Mouse (Mus musculus) kidney, adult 2 months (tissue): ENCODE data around the gene Sbno1. TPM values are rescaled to one million over a fixed set of nuclear protein-coding genes. Genes with fewer than 3 reads are reported as not detected.

Experiments
- DNase-seq: peaks from one replicate; pipeline ENCODE4 v3.0.0; 2021
- H3K27ac ChIP-seq: fragments of 200-500 bp; 2 replicates; pipeline ENCODE4 v1.5.1; 2012; ENCODE audit warnings: low read depth, low read length, control low read depth, inconsistent platforms; ENCODE audit not compliant: insufficient read depth
- H3K27me3 ChIP-seq: fragments of 200-500 bp; replicated peaks from 2 replicates; pipeline ENCODE4 v1.6.1; 2012; ENCODE audit warnings: mild to moderate bottlenecking, moderate library complexity, low read length, inconsistent platforms; ENCODE audit not compliant: control insufficient read depth, insufficient read depth
- H3K36me3 ChIP-seq: fragments of 200-500 bp; 2 replicates; pipeline ENCODE4 v1.6.1; 2012; ENCODE audit warnings: mild to moderate bottlenecking, moderate library complexity, low read length, inconsistent platforms; ENCODE audit not compliant: control insufficient read depth, insufficient read depth
- H3K4me1 ChIP-seq: fragments of 200-500 bp; 2 replicates; pipeline ENCODE4 v1.6.1; 2011; ENCODE audit warnings: low read length; ENCODE audit not compliant: control insufficient read depth, insufficient read depth
- H3K4me3 ChIP-seq: fragments of 200-500 bp; 2 replicates; pipeline ENCODE4 v1.5.1; 2011; ENCODE audit warnings: mild to moderate bottlenecking, low read depth, low read length, control low read depth; ENCODE audit not compliant: insufficient read depth
- CTCF ChIP-seq: fragments of 200-500 bp; conservative IDR thresholded peaks from 2 replicates; pipeline ENCODE4 v1.5.1; 2011; ENCODE audit warnings: low read depth, mild to moderate bottlenecking, control low read depth, low read length, moderate library complexity, mixed read lengths; ENCODE audit not compliant: insufficient read depth, insufficient read length
- POLR2A ChIP-seq: fragments of 200-500 bp; IDR thresholded peaks from one replicate; pipeline ENCODE4 v1.6.1; 2011; ENCODE audit warnings: low read depth, low read length, control low read depth
- WGBS: fragments of 180-500 bp; shearing (Covaris S2); methylation state at CpG from one replicate; pipeline ENCODE4 v1.1.7; 2018; 5-methylcytosine and 5-hydroxymethylcytosine counted together
- polyA plus RNA-seq: library from polyadenylated mRNA; depleted of rRNA; stranded (reverse); fragments of >200 nt; gene quantifications from 2 replicates; pipeline ENCODE4 v1.2.3, GENCODE M21; 2012; rRNA removed

Gene Sbno1
- polyA plus RNA-seq = 16.7 and 20.8 TPM in 2 replicates

DNA sequence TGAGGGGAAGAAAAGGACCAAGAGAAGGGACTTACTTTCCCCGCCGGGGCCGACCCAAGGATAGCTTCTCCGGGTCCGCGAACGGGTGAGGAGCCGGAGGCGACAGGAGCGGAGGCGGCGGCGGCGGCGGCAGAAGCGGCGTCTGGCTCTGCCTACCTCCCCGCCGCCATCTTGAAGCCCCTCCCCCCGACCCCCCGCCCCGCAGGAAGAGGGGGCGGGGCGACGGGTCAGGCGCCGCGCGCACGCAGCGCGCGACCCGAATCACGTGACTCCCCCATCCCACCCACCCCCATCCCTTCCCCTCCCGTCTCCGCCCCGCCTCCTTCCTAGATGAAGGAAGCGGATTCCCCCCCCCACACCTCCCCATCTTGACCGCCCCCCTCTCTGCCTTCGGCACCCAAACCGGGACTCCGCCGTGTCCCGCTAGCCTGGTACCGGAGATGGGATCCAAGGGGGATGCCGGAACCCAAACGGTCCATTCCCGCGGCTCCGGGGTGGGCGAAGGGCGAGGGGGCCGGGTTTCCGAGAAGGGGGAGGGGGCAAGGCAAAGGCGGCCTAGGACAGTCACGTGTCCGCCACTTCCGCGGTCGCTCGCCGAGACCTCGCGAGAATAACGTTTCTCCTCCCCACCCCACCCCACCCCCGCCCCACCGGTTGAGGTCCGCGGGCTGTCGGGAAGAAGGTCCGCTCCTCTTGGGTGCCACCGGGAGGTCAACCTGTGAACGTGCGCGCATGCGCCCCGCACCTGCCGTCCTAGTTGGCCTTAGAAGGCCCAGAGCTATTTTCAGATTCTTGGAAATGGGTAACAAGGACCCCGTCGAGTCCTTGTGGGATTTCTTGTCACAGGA lies at the start of gene Sbno1:
Gene Sbno1 (minus strand): TSS at position 590 of the 848 bp plus-strand sequence.
- Histone ChIP-seq H3K4me1 (peaks cover 8% of the 10 kb centered on the region; the same call in 1 of the 2 replicates), H3K36me3 (no peaks in the 10 kb centered on the region), H3K4me3 (peak within 1 kb of the TSS; percentile 96), H3K27ac (peak within 1 kb of the TSS; percentile 95), H3K27me3 (no peaks in the 10 kb centered on the region)
- peak; percentile 97 for DNase-seq
- TF ChIP-seq POLR2A = no peak
- TF ChIP-seq CTCF = no peak
- under 1% methylated on average over 72 of the region's 81 CpGs for WGBS

DNA sequence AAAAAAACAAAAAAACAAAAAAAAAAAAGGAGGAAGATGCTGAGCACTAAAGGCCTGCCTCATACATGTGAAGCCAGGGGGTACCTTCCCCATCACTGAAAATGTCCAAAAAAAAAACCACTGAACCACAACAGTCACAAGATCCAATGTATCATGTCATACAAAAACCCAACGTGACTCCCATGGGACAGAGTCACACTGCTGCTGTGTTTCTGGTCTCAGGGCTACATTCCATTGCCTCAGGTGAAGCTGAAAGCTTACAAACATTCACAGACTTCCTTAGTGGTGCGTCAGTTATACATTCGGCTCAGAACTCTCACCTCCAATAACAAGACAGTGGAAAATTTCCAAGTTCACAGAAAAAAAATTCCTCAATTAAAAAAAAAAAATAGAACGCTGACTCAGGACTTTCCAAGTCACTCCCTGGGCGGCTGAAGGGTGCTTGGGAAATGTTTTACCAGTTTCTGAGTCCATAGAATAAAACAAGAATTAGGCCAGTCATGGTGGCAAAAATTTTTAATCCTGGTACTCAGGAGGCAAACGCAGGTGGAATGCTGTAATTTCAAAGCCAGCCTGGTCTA lies 44.9 kb upstream of the Sbno1 start:
- H3K36me3 ChIP-seq = peaks cover 6% of the 10 kb centered on the region; the same call in 1 of the 2 replicates
- WGBS = 26% methylated on average over 6 of the region's 6 CpGs

DNA sequence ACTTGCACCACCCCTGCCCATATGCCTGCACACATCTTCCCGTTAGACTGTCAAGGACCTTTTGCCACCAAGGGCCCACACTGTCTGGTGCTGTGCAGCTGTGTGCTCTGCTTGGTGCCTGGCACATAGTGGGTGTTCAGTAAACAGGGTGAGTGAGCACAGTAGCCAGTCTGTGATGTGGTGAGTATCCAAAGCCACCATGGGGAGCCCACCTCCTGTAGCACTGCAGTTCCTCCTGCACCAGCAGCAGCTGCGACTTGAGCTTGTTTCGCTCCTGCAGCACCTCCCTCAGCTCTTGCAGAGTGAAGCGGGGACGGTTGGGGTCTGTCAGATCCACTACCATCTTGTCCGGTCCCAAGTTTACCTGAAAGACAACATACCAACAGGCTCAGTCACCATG lies 43.7 kb upstream of the Sbno1 start:
- Histone ChIP-seq H3K4me3 (no peak overlapping the region), H3K27me3 (no peaks in the 10 kb centered on the region), H3K36me3 (peaks cover 6% of the 10 kb centered on the region; the same call in 1 of the 2 replicates), H3K27ac (no peak overlapping the region), H3K4me1 (peaks cover 6% of the 10 kb centered on the region)
- WGBS = 98% methylated on average over 6 of the region's 6 CpGs
- TF ChIP-seq CTCF = no peak
- TF ChIP-seq POLR2A = no peak
- DNase-seq = no peak

More for the DNA sequence above, 44.9 kb upstream of the Sbno1 start:
- DNase-seq = peak; percentile 78
- Histone ChIP-seq H3K27me3 (no peaks in the 10 kb centered on the region), H3K27ac (peak overlapping the region; percentile 92), H3K4me3 (no peak overlapping the region), H3K4me1 (peaks cover 11% of the 10 kb centered on the region)
- TF ChIP-seq POLR2A (no peak), CTCF (no peak)

DNA sequence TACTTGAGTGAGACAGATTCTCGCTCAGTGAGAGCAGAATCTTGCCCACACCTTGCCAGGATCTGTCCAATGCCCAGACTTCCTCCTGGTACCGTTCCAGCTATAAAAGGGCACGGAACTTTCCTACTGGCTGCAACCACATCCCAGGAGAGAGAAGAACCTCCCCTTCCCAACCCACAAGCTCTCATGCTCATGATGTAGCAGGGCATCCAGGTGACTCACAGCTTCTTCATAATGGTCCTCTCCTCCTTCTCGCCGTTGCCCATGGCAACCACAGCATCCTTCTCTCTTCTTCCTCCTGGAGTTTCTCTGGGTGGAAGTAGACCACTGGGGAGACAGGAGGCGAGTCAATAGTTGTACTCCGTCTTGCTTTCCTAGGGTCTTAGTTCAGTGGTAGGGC lies 42.6 kb upstream of the Sbno1 start:
- Histone ChIP-seq H3K27ac (no peak overlapping the region), H3K4me1 (peaks cover 6% of the 10 kb centered on the region), H3K27me3 (no peaks in the 10 kb centered on the region), H3K36me3 (peaks cover 6% of the 10 kb centered on the region; the same call in 1 of the 2 replicates), H3K4me3 (no peak overlapping the region)
- TF ChIP-seq CTCF = no peak
- no peak for TF ChIP-seq POLR2A
- DNase-seq = no peak
- WGBS = 82% methylated on average over 7 of the region's 7 CpGs

DNA sequence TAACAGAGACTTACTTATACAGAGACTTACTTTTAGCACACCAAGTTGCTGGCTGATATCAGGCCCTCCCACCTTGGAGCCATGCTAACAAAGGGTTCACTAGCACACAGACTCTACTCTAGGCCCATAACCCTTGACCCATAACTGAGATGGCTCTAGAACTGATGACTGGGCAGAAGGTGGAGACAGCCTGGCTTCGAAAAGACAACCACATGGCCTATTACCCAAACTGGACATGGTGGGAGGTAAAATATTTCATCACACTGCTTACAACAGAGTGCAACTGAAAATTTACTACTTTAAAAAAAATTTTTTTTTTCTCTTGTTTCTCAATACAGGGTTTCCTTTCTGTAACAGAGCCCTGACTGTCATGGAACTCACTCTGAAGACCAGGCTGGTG lies 42.0 kb upstream of the Sbno1 start:
- TF ChIP-seq CTCF (no peak), POLR2A (no peak)
- Histone ChIP-seq H3K36me3 (peaks cover 6% of the 10 kb centered on the region; the same call in 1 of the 2 replicates), H3K4me3 (no peak overlapping the region), H3K4me1 (peaks cover 6% of the 10 kb centered on the region), H3K27me3 (no peaks in the 10 kb centered on the region), H3K27ac (no peak overlapping the region)
- peak; percentile 61 for DNase-seq
- WGBS = 61% methylated on average over 1 of the region's 1 CpGs

DNA sequence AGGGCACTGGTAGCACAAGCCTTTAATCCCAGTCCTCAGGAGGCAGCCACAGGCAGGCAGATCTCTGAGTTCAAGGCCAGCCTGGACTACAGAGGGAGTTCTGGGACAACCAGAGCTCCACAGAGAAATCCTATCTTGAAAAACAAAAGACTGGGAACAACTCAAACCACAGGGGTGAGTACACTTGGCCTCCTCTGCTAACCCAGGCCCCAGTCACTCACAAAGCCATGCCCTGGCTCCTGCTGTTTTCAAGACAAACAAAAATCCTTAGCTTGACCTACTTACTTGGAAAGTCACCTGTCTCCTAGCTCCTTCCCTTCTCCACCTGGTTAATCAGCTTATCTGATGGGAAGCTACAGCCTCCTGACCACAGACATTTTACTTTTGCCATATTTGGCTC lies 39.1 kb upstream of the Sbno1 start:
- H3K27ac ChIP-seq = no peak overlapping the region
- no peak for DNase-seq
- H3K4me3 ChIP-seq = no peak overlapping the region
- no peaks in the 10 kb centered on the region for H3K4me1 ChIP-seq
- no peak for TF ChIP-seq POLR2A
- TF ChIP-seq CTCF = no peak
- H3K27me3 ChIP-seq = no peaks in the 10 kb centered on the region
- peaks cover 9% of the 10 kb centered on the region; the same call in 1 of the 2 replicates for H3K36me3 ChIP-seq

DNA sequence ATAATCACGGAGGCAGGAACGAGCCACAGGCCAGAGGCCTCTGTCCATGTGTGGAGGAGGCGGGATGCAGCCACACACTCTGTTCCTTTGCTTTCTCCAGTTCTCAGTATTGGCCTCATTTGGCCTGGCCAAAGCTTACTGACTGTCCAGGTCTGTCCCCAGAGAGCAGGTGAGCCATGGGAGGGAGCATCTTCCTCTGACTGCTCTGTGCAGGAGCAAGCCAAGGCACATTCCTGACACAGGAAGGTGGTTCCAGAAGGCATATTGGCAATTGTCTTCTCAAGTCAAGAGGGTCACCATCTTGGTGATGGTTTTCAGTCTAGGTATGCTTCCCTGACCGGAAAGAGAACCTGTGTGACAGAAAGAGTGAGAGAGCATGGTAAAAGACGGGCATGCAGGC lies 37.7 kb upstream of the Sbno1 start:
- 90% methylated on average over 5 of the region's 5 CpGs for WGBS
- Histone ChIP-seq H3K4me3 (no peak overlapping the region), H3K27me3 (no peaks in the 10 kb centered on the region), H3K4me1 (no peaks in the 10 kb centered on the region), H3K36me3 (peaks cover 5% of the 10 kb centered on the region; the same call in 1 of the 2 replicates), H3K27ac (no peak overlapping the region)
- TF ChIP-seq CTCF = no peak
- TF ChIP-seq POLR2A = no peak
- DNase-seq = no peak
